Mouse (Mus musculus): ENCODE data around the gene Rsph9. TPM values are rescaled to one million over a fixed set of nuclear protein-coding genes. Genes with fewer than 3 reads are reported as not detected.

Rsph9 gene
- polyA plus RNA-seq, 1 experiment from 2014 or later: 39.3 TPM

DNA sequence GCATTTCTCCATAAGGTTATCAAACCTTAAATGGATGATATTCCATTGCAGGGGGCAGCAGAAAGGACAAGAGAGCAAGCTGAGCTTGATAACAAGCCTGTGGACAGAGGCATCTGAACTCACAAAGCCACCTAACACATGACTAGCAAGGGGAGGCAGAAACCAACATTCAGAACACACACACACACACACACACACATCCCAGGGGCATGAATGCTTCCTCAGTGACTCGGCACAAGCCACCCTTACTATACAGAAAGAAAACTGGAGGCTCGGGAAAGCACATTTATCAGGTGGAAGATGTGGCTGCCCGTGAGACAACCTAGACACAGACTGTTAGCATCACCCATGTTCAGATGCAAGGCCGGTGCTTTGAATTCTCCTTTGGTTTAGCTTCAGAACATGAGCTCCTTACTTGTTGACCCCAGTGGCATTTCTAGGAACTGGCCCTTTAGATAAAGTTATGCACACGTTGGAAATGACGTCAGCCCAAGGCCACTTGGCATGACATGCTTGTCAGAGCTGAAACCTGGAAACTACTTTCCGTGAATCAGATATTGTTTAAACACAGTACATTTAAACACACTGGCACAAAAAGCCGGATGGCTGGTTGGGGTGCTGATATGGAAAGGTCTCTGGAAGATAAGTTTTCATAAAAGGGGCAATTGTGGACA is 5.3 kb downstream of the Rsph9 start:
- Histone ChIP-seq H3K4me2 (no peak overlapping the region), H3K27ac (replicated peaks) (no peak overlapping the region), H3K9me3 (replicated peaks) (no peaks in the 10 kb centered on the region), H3K9ac (replicated peaks) (no peak overlapping the region), H3K36me3 (peaks cover 5% of the 10 kb centered on the region; the same call in 1 of the 2 replicates), H3K4me3 (replicated peaks) (no peak overlapping the region), H3K27me3 (replicated peaks) (no peaks in the 10 kb centered on the region), H3K4me1 (peaks cover 10% of the 10 kb centered on the region)
- no peak for ATAC-seq (ENCODE audit: low FRiP score)
- 81% methylated on average over 8 of the region's 8 CpGs for WGBS

DNA sequence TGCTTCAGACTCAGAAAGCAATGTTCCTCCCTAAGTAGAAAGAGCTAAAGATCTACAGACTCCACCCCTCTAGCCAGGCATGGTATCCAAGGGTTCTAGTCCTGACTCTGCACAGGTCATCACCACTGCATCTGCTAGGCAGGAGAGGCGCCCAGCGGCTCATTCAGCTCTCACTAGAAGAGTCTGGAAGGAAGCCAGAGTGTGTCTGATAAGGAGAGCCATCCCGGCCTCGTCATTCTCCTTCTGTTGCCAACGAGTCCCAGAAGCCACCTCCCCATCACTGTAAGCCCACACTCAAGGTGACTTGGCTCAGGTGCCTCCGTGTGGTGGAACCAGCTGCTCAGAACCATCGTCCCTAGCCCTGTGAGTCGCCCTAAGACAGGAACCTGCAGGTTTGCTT is 11.2 kb downstream of the Rsph9 start:
- Histone ChIP-seq H3K4me2 (no peak overlapping the region), H3K9ac (replicated peaks) (no peak overlapping the region), H3K9me3 (replicated peaks) (no peaks in the 10 kb centered on the region), H3K36me3 (peaks cover 32% of the 10 kb centered on the region), H3K4me3 (replicated peaks) (no peak overlapping the region), H3K27ac (replicated peaks) (no peak overlapping the region), H3K27me3 (replicated peaks) (no peaks in the 10 kb centered on the region), H3K4me1 (0 out of 2 replicates have a peak, but pooled peaks cover 4% of the 10 kb centered on the region)
- ATAC-seq (ENCODE audit: low FRiP score): no peak
- 74% methylated on average over 8 of the region's 8 CpGs for whole genome bisulfite sequencing

DNA sequence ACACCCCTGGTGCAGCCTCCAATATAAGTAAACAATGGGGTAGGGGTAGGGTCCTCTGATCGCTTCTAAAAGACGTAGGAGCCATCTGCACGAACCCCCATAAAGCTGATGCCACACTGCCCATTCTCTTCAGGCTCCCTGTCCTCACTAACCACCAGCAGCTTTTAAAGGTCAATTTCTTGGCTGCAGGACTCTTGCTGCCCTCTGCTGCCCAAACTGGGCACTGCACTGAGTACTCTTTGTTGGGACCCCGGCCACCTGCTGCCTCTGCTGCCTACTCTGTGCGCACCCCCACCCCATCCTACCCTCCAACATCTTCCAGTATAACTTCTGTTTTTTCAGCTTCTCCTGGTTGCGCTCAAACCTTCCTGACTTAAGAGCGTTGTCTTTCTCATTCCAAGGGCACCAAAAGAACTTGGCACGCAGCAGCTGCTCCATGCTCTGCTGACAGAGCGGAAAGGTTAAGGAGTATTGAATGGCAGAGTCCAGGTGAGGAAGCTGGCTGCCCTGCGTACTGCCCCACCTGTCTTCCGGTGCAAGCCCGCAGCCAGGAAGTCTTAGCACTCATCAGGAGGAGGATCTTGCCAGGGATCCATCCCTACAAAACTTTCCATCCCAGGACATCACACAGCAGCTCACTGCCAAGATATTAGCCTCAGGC is 11.8 kb downstream of the Rsph9 start:
- Histone ChIP-seq H3K36me3 (peaks cover 38% of the 10 kb centered on the region), H3K4me1 (0 out of 2 replicates have a peak, but pooled peaks cover 4% of the 10 kb centered on the region), H3K27me3 (replicated peaks) (no peaks in the 10 kb centered on the region), H3K9ac (replicated peaks) (no peak overlapping the region), H3K4me2 (no peak overlapping the region), H3K4me3 (replicated peaks) (no peak overlapping the region), H3K9me3 (replicated peaks) (no peaks in the 10 kb centered on the region), H3K27ac (replicated peaks) (no peak overlapping the region)
- 20% methylated on average over 12 of the region's 12 CpGs for WGBS
- ATAC-seq (ENCODE audit: low FRiP score): peak; percentile 43; the same call in 1 of the 2 replicates

DNA sequence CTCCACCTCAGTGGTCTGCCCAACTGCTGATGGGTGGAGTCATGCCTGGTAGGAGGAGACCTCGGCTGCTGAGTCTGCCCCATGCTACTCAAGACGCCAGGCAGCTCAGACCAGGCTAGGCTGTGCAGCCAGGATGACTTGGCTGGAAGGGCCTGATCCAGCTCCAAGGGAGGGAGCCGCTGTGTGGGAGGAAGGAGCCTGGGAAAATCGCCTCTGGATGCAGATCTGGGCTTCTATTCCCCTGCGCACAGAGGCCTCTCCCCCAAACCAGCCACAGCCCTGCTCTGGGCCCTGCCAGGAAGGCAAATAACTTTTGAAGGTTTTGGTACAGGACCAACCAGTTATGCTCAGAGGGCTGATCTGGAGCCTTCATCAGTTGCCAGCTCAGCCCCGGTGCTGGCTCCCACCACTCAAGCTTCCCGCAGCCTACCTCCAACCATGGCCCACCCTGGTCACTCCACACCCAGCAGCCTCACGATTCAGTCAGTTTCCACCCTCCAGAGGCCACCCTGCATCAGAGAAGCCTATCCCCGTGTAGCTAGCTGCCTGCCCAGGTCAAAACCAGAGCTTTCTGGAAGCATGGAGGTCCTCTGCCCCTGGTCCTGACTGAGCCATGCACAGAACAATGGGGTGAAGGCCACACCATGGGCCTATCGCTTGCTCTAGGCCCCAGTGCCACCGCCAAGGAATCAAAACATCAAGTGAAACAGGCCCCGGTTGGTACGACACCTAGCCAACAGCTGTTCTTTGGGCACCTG is 14.1 kb downstream of the Rsph9 start:
- 84% methylated on average over 13 of the region's 13 CpGs for WGBS
- H3K27me3 ChIP-seq (replicated peaks): no peaks in the 10 kb centered on the region
- H3K4me2 ChIP-seq: no peak overlapping the region
- peaks cover 59% of the 10 kb centered on the region for H3K36me3 ChIP-seq
- H3K9ac ChIP-seq (replicated peaks): no peak overlapping the region
- 0 out of 2 replicates have a peak, but pooled peaks cover 4% of the 10 kb centered on the region for H3K4me1 ChIP-seq
- no peak overlapping the region for H3K27ac ChIP-seq (replicated peaks)
- no peak for ATAC-seq (ENCODE audit: low FRiP score)
- H3K9me3 ChIP-seq (replicated peaks): no peaks in the 10 kb centered on the region
- no peak overlapping the region for H3K4me3 ChIP-seq (replicated peaks)

DNA sequence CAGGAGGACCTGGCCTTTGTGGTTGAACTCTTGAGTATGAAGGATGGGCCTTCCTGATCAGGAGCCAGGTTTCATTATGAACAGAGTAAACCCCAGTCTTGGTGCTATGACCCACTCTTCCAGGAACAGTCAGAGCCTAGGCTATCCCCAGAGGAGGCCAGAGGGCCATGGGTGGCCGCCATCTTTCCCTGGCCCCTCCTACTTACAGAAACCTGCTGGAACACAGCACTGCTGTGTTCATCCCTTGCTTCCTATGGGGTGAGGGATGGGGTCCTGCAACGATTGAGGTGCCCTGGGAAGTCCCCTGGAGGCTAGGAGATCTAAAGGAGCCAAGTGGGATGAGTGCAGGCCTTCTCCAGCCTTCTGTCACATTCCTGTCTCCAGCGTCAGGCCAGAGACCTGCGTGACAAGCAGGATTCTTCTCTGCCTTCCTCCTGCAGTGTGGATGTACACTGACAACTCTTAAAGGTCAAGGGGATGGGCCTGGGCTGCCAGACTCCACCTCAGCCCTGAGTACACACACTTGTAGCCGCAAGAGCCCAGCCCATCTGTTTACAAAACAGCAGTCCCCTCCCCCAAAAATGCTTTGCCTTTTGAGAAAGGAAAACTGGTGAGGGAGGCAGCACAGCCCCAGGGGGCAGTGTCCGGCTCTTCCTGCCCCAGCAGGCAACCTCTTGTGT is 16.1 kb downstream of the Rsph9 start:
- Histone ChIP-seq H3K4me2 (no peak overlapping the region), H3K27me3 (replicated peaks) (no peaks in the 10 kb centered on the region), H3K9me3 (replicated peaks) (no peaks in the 10 kb centered on the region), H3K4me3 (replicated peaks) (no peak overlapping the region), H3K9ac (replicated peaks) (no peak overlapping the region), H3K4me1 (0 out of 2 replicates have a peak, but pooled peaks cover 4% of the 10 kb centered on the region), H3K36me3 (peaks cover 76% of the 10 kb centered on the region), H3K27ac (replicated peaks) (no peak overlapping the region)
- ATAC-seq (ENCODE audit: low FRiP score): no peak
- WGBS: 89% methylated on average over 6 of the region's 6 CpGs

DNA sequence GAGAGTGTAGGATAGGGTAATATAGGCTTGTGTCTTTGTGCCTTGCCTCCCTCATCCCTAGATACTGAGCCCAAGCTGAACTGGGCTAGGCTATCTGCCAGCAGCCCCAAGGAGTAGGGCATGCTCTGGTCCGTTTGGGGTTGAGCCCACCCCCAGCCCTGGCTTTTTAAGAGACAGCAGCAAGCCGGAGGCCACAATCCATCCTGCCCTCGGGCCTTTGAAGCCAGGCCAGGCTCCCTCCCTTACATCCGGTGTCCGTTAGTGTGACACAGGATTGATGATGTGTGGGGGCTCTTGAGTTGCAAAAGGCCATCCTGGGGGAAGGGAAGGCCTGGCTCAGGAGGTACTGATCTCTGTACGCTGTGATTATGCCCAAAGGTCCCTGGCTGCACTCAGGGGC is 17.4 kb downstream of the Rsph9 start:
- Histone ChIP-seq H3K9ac (replicated peaks) (no peak overlapping the region), H3K4me1 (no peaks in the 10 kb centered on the region), H3K4me3 (replicated peaks) (no peak overlapping the region), H3K27ac (replicated peaks) (no peak overlapping the region), H3K4me2 (no peak overlapping the region), H3K9me3 (replicated peaks) (no peaks in the 10 kb centered on the region), H3K36me3 (peaks cover 88% of the 10 kb centered on the region), H3K27me3 (replicated peaks) (no peaks in the 10 kb centered on the region)
- ATAC-seq (ENCODE audit: low FRiP score): no peak
- 83% methylated on average over 6 of the region's 6 CpGs for WGBS

DNA sequence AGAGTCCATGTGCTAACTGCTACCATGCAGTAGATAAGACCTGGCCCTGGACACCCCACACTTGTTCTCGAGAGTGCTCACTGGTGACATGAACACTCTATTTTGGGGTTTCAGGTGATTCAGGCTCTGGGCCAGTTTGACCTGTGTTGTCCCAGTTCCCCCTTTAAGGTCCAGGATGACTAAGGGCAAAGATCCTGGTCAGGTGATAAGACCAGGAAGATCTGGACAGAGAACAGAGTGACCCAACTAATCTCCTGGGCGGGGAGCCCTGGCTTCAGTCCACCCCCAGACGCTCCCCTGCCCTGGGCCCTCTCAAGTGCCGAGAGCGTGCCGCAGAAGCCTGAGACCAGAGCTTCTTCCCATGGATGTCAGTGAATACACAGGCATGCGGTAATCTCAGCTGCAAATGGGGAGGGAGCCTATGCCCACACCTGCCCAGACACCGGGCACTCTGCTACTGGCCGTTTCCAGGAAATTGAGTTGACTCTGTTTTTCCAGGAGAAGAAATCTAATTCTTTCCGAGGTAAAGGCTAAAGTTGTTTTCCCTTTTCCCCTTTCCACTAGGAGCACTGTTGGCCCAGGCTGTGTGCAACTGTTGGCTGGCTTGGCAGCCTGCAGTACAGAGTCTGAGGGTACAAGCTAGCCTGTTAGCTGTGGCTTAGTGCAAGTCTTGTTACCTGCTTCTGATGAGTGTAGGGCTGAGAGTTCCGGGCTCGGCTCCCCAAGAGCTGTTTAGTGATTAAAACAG is 19.9 kb downstream of the Rsph9 start:
- H3K36me3 ChIP-seq: peaks cover 83% of the 10 kb centered on the region
- no peaks in the 10 kb centered on the region for H3K4me1 ChIP-seq
- no peak for ATAC-seq (ENCODE audit: low FRiP score)
- no peaks in the 10 kb centered on the region for H3K9me3 ChIP-seq (replicated peaks)
- no peaks in the 10 kb centered on the region for H3K27me3 ChIP-seq (replicated peaks)
- 94% methylated on average over 12 of the region's 12 CpGs for WGBS
- H3K9ac ChIP-seq (replicated peaks): no peak overlapping the region
- no peak overlapping the region for H3K4me3 ChIP-seq (replicated peaks)
- no peak overlapping the region for H3K27ac ChIP-seq (replicated peaks)
- H3K4me2 ChIP-seq: no peak overlapping the region

DNA sequence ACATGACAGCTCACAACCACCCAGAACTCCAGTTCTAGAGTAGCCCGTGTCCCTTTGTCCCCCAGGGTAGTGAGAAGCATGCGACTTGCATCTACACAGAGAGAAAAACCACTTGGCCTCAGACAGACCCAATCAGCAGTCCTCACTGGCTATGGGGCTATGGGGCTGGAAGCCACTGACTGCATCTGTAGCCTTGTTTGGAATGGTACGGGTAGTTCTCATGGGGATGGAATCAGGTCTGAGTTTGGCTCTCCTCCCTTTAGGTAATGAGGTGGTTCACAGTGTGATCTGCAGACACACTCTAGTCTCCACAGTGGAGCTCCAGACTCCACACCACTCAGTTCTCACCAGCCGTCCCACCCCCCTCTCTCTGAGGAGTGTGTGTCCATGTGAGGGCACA is 20.7 kb downstream of the Rsph9 start:
- no peak for ATAC-seq (ENCODE audit: low FRiP score)
- Histone ChIP-seq H3K27ac (replicated peaks) (no peak overlapping the region), H3K4me2 (no peak overlapping the region), H3K4me1 (peaks cover 3% of the 10 kb centered on the region; the same call in 1 of the 2 replicates), H3K27me3 (replicated peaks) (no peaks in the 10 kb centered on the region), H3K9me3 (replicated peaks) (no peaks in the 10 kb centered on the region), H3K36me3 (peaks cover 82% of the 10 kb centered on the region), H3K9ac (replicated peaks) (no peak overlapping the region), H3K4me3 (replicated peaks) (no peak overlapping the region)
- WGBS: 93% methylated on average over 4 of the region's 4 CpGs

DNA sequence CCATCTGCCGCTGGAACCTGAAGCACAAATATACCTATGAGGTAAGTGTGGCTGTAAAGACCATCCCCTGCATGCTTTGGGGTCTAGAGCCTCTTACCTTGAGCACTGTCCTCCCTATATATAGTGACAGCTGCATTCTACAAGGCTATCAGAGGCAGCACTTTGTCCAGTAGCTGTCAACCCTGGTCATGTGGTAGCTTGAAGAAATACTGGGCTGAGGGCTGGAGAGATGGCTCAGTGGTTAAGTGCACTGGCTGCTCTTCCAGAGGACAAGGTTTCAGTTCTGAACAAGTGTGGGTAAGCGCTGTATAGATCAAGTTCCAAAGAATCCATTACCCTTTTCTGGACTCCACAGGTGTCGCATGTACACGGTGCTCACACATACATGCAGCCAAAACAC is 21.2 kb downstream of the Rsph9 start:
- ATAC-seq (ENCODE audit: low FRiP score): no peak
- no peak overlapping the region for H3K27ac ChIP-seq (replicated peaks)
- WGBS: 96% methylated on average over 4 of the region's 4 CpGs
- no peaks in the 10 kb centered on the region for H3K9me3 ChIP-seq (replicated peaks)
- H3K9ac ChIP-seq (replicated peaks): no peak overlapping the region
- no peaks in the 10 kb centered on the region for H3K27me3 ChIP-seq (replicated peaks)
- no peak overlapping the region for H3K4me2 ChIP-seq
- no peak overlapping the region for H3K4me3 ChIP-seq (replicated peaks)
- H3K4me1 ChIP-seq: peaks cover 6% of the 10 kb centered on the region; the same call in 1 of the 2 replicates
- peaks cover 82% of the 10 kb centered on the region for H3K36me3 ChIP-seq

DNA sequence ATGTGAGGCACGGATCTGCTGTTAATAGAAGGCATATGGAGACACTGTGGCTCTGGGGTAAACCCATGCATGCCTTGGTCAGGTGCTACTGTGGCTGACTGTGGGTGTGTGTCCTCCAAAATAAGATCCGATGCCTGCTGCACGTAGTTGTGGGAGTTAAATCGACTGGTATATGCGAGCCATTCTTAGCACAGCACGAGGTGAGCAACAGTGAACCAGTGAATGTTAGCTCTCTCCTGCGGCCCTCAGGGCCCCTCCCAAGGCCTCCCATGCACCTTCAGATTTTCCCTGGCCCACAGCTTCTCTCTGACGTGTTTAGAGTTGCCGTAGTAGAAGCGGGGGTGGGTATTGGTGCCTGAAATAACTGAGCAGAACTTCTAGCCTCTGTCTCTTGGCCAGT is 24.4 kb downstream of the Rsph9 start:
- Histone ChIP-seq H3K4me2 (no peak overlapping the region), H3K4me3 (replicated peaks) (no peak overlapping the region), H3K27me3 (replicated peaks) (no peaks in the 10 kb centered on the region), H3K9ac (replicated peaks) (no peak overlapping the region), H3K36me3 (peaks cover 50% of the 10 kb centered on the region), H3K27ac (replicated peaks) (no peak overlapping the region), H3K9me3 (replicated peaks) (no peaks in the 10 kb centered on the region), H3K4me1 (peaks cover 6% of the 10 kb centered on the region; the same call in 1 of the 2 replicates)
- WGBS: 94% methylated on average over 10 of the region's 10 CpGs
- no peak for ATAC-seq (ENCODE audit: low FRiP score)

DNA sequence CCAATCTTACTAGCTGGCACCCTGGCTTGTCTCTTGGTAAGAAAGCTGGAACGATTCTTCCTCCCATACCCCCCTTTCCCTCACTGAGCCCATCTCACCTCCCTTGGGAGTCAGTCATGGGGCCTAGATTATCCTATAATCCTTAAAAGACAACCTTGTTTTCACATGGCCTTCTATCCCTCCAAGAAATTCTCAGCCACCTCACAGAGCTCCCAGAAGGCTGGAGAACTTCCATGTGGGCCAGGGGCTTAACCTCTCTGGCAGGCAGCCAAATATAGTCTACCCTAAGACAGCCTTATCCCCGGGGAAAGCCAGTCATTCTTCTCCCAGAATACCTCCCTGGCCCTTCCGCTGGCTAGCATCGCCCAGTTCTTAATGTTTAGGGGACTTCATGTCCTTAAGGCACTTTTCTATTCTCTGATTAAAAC is 25.6 kb downstream of the Rsph9 start:
- no peak overlapping the region for H3K4me2 ChIP-seq
- no peak overlapping the region for H3K27ac ChIP-seq (replicated peaks)
- no peaks in the 10 kb centered on the region for H3K27me3 ChIP-seq (replicated peaks)
- H3K36me3 ChIP-seq: peaks cover 38% of the 10 kb centered on the region
- H3K9ac ChIP-seq (replicated peaks): no peak overlapping the region
- 72% methylated on average over 4 of the region's 4 CpGs for WGBS
- no peak for ATAC-seq (ENCODE audit: low FRiP score)
- no peak overlapping the region for H3K4me3 ChIP-seq (replicated peaks)
- H3K4me1 ChIP-seq: peaks cover 6% of the 10 kb centered on the region; the same call in 1 of the 2 replicates
- H3K9me3 ChIP-seq (replicated peaks): no peaks in the 10 kb centered on the region
